Mouse (Mus musculus) frontal cortex, postnatal 14 days (tissue): ENCODE measurements around the gene Myo5a.
"Not testable (repeated sequence)": the region's sequence is repeated elsewhere in the genome, so short reads cannot be mapped to it uniquely, and the experiment has no call there.

Source experiments
- DNase-seq, 2 experiments: peaks; one replicate each; pipeline ENCODE4 v3.0.0; 2022; ENCODE audit warnings: low spot score in 2 of 2

Gene Myo5a

GRCm38 (mm10) chr9:75247870-75248269, 177.1 kb downstream of the Myo5a start:
- DNase-seq: no peak

GRCm38 (mm10) chr9:75248359-75248758, 177.5 kb downstream of the Myo5a start:
- no peak for DNase-seq

- no peak for DNase-seq
Measured at GRCm38 (mm10) chr9:75248874-75249273, 178.1 kb downstream of the Myo5a start.

- DNase-seq: not testable (repeated sequence)
Measured at GRCm38 (mm10) chr9:75253158-75253557, 182.3 kb downstream of the Myo5a start.

GRCm38 (mm10) chr9:75253766-75254165, 183.0 kb downstream of the Myo5a start:
- no peak for DNase-seq

- DNase-seq: peak in 1 of 2 experiments; percentile 50
Measured at GRCm38 (mm10) chr9:75254196-75254955, 183.6 kb downstream of the Myo5a start.

- DNase-seq: no peak
Measured at GRCm38 (mm10) chr9:75255820-75256545, 185.2 kb downstream of the Myo5a start.

GRCm38 (mm10) chr9:75258792-75259191, 188.0 kb downstream of the Myo5a start:
- no peak for DNase-seq

- DNase-seq: no peak
Measured at GRCm38 (mm10) chr9:75259656-75260055, 188.8 kb downstream of the Myo5a start.

GRCm38 (mm10) chr9:75261332-75261872, 190.6 kb downstream of the Myo5a start:
- no peak for DNase-seq

- DNase-seq: no peak
Measured at GRCm38 (mm10) chr9:75262235-75262826, 191.5 kb downstream of the Myo5a start.

GRCm38 (mm10) chr9:75264008-75264718, 193.3 kb downstream of the Myo5a start:
- no peak for DNase-seq

- no peak for DNase-seq
Measured at GRCm38 (mm10) chr9:75267147-75267546, 196.3 kb downstream of the Myo5a start.

- DNase-seq: no peak
Measured at GRCm38 (mm10) chr9:75270382-75270781, 199.6 kb downstream of the Myo5a start.

- DNase-seq: no peak
Measured at GRCm38 (mm10) chr9:75271539-75271938, 200.7 kb downstream of the Myo5a start.
